Mouse (Mus musculus): ENCODE data around the gene Lin7b. TPM values are rescaled to one million over a fixed set of nuclear protein-coding genes. Genes with fewer than 3 reads are reported as not detected.
"Not testable (repeated sequence)": the region's sequence is repeated elsewhere in the genome, so short reads cannot be mapped to it uniquely, and the experiment has no call there.

Lin7b gene
- 1 to 10 TPM; 1.5 to 2.4 TPM for total RNA-seq (2021)

GRCm38 (mm10) chr7:45370475-45371311 is at the start of gene Lin7b:
Lin7b (minus strand) TSS chr7:45370583.
- DNase-seq = peak; percentile 87

GRCm38 (mm10) chr7:45417962-45418492 is 47.6 kb upstream of the Lin7b start:
- DNase-seq = no peak

DNA sequence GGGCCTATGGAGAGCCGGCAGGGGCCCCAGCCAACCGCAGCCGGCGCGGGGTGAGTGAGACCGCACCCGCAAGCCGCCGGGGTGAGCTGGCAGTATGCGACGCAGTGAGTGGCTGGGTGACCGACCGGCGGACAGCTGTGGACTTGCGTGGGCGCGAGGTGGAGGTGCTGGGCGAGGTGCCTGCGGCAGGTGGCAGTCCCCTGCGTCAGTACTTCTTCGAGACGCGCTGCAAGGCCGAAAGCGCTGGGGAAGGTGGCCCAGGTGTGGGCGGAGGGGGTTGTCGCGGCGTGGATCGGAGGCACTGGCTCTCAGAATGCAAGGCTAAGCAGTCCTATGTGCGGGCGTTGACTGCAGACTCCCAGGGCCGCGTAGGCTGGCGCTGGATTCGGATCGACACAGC is 45.3 kb upstream of the Lin7b start:
- no peak for DNase-seq

- no peak for DNase-seq
These were observed 44.4 kb upstream of the Lin7b start for GRCm38 (mm10) chr7:45414740-45415224.

DNA sequence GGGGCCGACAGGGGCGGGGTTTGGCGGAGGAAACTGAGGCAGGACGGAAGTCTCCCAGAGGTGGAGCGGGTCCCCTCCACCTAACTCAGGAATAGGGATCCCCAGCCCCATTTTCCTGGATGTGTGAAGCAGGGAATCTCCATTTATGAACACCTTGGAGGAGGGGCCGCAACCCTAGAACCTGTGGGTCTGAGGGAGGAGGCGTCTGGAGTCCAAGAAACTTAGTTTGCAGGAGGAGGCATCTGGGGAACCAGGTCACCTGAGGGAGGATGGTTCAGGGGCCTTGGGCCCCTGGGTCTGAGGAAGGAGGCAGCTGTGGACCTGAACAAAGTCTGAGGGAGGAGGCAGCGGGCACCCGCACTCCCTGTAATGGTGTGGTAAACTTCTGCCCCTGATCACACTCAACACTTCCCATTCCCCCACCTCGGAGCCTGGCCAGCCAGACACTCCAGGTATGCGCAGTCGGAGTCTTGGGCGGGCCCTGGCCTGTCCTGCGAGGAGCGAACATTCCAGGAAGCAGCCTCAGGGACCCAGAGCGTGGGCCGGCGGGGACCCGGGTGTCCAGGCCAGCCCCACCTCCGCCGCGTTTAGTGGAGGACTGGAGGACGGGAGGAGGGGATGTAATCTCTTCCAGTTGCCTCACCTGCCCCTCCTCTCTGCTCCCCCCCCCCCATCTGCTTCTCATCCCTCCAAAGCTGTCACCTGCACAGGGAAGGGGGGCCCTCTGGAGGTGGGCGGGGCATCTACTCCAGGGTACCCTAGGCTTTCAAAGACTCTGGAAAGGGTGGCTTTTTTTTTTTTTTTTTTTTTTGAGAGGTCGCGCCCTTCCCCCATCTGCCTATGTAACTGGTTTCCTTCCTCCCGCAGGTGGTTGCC is 43.7 kb upstream of the Lin7b start:
- no peak for DNase-seq

- peak; percentile 38 for DNase-seq
These were observed 42.9 kb upstream of the Lin7b start, which contains the start of gene Ntf5 for GRCm38 (mm10) chr7:45413113-45413863. Ntf5 (plus strand) TSS chr7:45413695.

- DNase-seq = no peak
These were observed 42.0 kb upstream of the Lin7b start for GRCm38 (mm10) chr7:45412421-45412820.

GRCm38 (mm10) chr7:45409497-45410163 is 39.2 kb upstream of the Lin7b start:
- no peak for DNase-seq

DNA sequence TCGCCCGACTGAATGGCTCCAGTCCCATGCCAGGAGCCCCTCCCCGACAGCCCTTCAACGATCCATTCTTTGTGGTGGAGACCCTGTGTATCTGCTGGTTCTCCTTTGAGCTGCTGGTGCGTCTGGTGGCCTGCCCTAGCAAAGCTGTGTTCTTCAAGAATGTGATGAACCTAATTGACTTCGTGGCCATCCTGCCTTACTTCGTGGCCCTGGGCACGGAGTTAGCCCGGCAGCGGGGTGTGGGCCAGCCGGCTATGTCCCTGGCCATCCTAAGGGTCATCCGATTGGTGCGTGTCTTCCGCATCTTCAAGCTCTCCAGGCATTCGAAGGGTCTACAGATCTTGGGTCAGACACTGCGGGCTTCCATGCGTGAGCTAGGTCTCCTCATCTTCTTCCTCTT is 38.6 kb upstream of the Lin7b start:
- no peak for DNase-seq

DNA sequence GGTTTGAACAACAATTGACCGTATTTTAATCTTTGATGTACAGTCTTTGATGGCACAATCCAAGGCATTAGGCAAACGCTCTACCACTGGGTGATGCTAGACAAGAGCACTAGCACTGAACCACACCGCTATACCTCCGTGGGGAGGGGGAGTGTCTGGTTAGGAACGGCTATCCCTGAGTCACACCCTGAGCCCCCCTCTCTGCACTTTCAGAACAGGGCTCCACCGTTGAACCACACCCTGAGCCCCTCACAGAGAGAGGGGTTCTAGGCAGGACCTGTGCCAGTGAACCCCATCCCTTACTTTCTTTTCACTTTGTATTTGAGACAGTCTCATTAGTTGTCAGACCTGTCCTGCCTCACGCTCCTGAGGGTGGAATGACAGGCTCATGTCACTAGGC is 38.0 kb upstream of the Lin7b start:
- no peak for DNase-seq

DNA sequence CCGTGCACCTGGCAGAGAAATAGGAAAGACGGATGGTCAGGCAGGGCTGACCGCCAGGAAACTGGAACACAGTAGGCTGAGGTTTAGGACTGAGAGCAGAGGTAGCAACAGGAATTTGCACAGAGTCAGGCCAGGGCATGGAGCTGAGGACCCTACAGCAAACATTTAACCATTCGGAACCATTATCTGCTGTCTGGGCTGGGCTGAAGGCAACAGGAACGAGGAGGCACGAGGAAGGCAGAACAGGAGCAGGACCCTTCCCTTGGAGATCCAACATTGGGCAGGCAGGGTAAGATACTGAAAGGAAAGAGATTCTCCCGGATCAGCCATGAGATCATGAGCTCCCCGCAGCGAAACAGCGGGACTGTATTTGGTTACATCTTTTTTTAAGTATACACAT is 37.5 kb upstream of the Lin7b start:
- DNase-seq = no peak

DNA sequence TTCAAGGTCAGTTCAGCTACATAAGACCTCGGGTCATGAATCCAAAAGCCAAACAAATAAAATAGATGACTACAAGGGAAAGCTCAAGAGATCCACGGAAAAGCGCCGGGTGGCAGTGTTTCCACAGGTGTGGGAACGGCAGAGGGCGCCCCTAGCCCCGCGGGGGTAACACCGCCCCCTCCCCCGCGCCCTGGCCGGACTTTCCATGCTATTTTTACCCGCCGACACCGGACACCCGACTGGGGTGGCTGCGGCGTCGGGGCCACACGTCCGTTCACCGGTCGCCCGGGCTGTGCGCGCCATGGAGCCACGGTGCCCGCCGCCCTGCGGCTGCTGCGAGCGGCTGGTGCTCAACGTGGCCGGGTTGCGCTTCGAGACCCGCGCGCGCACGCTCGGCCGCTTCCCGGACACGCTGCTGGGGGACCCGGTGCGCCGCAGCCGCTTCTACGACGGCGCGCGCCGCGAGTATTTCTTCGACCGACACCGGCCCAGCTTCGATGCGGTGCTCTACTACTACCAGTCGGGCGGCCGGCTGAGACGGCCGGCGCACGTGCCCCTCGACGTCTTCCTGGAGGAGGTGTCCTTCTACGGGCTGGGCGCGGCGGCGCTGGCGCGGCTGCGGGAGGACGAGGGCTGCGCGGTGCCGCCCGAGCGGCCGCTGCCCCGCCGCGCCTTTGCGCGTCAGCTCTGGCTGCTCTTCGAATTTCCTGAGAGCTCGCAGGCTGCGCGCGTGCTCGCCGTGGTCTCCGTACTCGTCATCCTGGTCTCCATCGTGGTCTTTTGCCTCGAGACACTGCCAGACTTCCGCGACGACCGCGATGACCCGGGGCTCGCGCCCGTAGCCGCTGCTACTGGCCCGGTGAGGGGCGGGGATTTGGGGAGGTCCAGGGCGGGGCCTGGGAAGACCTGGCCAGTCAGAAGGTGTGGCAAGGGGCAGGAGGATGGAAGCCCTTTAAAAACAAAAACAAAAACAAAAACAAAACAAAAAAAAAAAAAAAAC is 36.1 kb upstream of the Lin7b start:
- DNase-seq = peak; percentile 62

- peak; percentile 83 for DNase-seq
These were observed 35.0 kb upstream of the Lin7b start, which contains the start of gene Kcna7 for GRCm38 (mm10) chr7:45405091-45406075. Kcna7 (plus strand) TSS chr7:45405653.

GRCm38 (mm10) chr7:45403532-45404261 is 33.3 kb upstream of the Lin7b start:
- DNase-seq = peak; percentile 71

GRCm38 (mm10) chr7:45401521-45402085 is 31.2 kb upstream of the Lin7b start:
- no peak for DNase-seq

- no peak for DNase-seq
These were observed 26.4 kb upstream of the Lin7b start for GRCm38 (mm10) chr7:45396787-45397186.

- DNase-seq = not testable (repeated sequence)
These were observed 26.0 kb upstream of the Lin7b start for GRCm38 (mm10) chr7:45396337-45396775.

Measured in heart, postnatal 4 days (tissue).